Mouse (Mus musculus): ENCODE measurements around the gene Cox11. TPM values are rescaled to one million over a fixed set of nuclear protein-coding genes. Genes with fewer than 3 reads are reported as not detected.

Gene Cox11
- 30.2 and 36.4 TPM in 2 replicates for polyA plus RNA-seq (2016; fragmentation: Nextera tagmentation; extraction: Ambion mirVana)

- peak within 1 kb of the TSS; percentile 98 for H3K27ac ChIP-seq (replicated peaks)
- peaks cover 19% of the 10 kb centered on the region for H3K4me1 ChIP-seq
- H3K9me3 ChIP-seq = no peaks in the 10 kb centered on the region
- H3K36me3 ChIP-seq (replicated peaks) = peaks cover 28% of the 10 kb centered on the region
- under 1% methylated on average over 48 of the region's 48 CpGs for WGBS
- H3K27me3 ChIP-seq (replicated peaks; ENCODE audit: low read depth, poor library complexity, severe bottlenecking) = no peaks in the 10 kb centered on the region
- DNase-seq (ENCODE audit: low spot score) = peak; percentile 96
- H3K4me3 ChIP-seq = peak within 1 kb of the TSS; percentile 99
Measured at GRCm38 (mm10) chr11:90637440-90638311, at the start of gene Cox11, which contains the start of gene Stxbp4. Cox11 (plus strand) TSS chr11:90638173. Stxbp4 (minus strand) TSS chr11:90638084.

- H3K4me1 ChIP-seq = no peaks in the 10 kb centered on the region
- H3K9me3 ChIP-seq = no peaks in the 10 kb centered on the region; the same call in 1 of the 2 replicates
- 91% methylated on average over 1 of the region's 1 CpGs for WGBS
- H3K36me3 ChIP-seq (replicated peaks) = peaks cover 75% of the 10 kb centered on the region
- no peak for DNase-seq (ENCODE audit: low spot score)
- no peak overlapping the region for H3K4me3 ChIP-seq
- no peak overlapping the region for H3K27ac ChIP-seq (replicated peaks)
- H3K27me3 ChIP-seq (replicated peaks; ENCODE audit: low read depth, poor library complexity, severe bottlenecking) = no peaks in the 10 kb centered on the region
Measured at GRCm38 (mm10) chr11:90590996-90591395, 47.0 kb upstream of the Cox11 start.

GRCm38 (mm10) chr11:90595826-90596225, 42.1 kb upstream of the Cox11 start:
- DNase-seq (ENCODE audit: low spot score) = no peak
- Histone ChIP-seq H3K27ac (replicated peaks) (no peak overlapping the region), H3K4me1 (no peaks in the 10 kb centered on the region), H3K36me3 (replicated peaks) (peaks cover 78% of the 10 kb centered on the region), H3K27me3 (replicated peaks; ENCODE audit: low read depth, poor library complexity, severe bottlenecking) (no peaks in the 10 kb centered on the region), H3K4me3 (no peak overlapping the region), H3K9me3 (no peaks in the 10 kb centered on the region)
- 97% methylated on average over 1 of the region's 1 CpGs for WGBS

GRCm38 (mm10) chr11:90603066-90603465, 34.9 kb upstream of the Cox11 start:
- WGBS = 96% methylated on average over 2 of the region's 2 CpGs
- Histone ChIP-seq H3K4me3 (no peak overlapping the region), H3K9me3 (no peaks in the 10 kb centered on the region), H3K27ac (replicated peaks) (no peak overlapping the region), H3K36me3 (replicated peaks) (peaks cover 76% of the 10 kb centered on the region), H3K4me1 (no peaks in the 10 kb centered on the region), H3K27me3 (replicated peaks; ENCODE audit: low read depth, poor library complexity, severe bottlenecking) (no peaks in the 10 kb centered on the region)
- no peak for DNase-seq (ENCODE audit: low spot score)

- DNase-seq (ENCODE audit: low spot score) = no peak
- no peaks in the 10 kb centered on the region for H3K4me1 ChIP-seq
- no peaks in the 10 kb centered on the region for H3K9me3 ChIP-seq
- no peak overlapping the region for H3K4me3 ChIP-seq
- no peak overlapping the region for H3K27ac ChIP-seq (replicated peaks)
- H3K36me3 ChIP-seq (replicated peaks) = peaks cover 64% of the 10 kb centered on the region
- no peaks in the 10 kb centered on the region for H3K27me3 ChIP-seq (replicated peaks; ENCODE audit: low read depth, poor library complexity, severe bottlenecking)
Measured at GRCm38 (mm10) chr11:90612118-90612517, 25.9 kb upstream of the Cox11 start.

GRCm38 (mm10) chr11:90614743-90615142, 23.2 kb upstream of the Cox11 start:
- no peaks in the 10 kb centered on the region for H3K4me1 ChIP-seq
- no peak for DNase-seq (ENCODE audit: low spot score)
- H3K36me3 ChIP-seq (replicated peaks) = peaks cover 68% of the 10 kb centered on the region
- H3K4me3 ChIP-seq = no peak overlapping the region
- H3K27ac ChIP-seq (replicated peaks) = no peak overlapping the region
- H3K27me3 ChIP-seq (replicated peaks; ENCODE audit: low read depth, poor library complexity, severe bottlenecking) = no peaks in the 10 kb centered on the region
- H3K9me3 ChIP-seq = no peaks in the 10 kb centered on the region
- 90% methylated on average over 6 of the region's 6 CpGs for WGBS

- Histone ChIP-seq H3K4me3 (no peak overlapping the region), H3K27me3 (replicated peaks; ENCODE audit: low read depth, poor library complexity, severe bottlenecking) (no peaks in the 10 kb centered on the region), H3K36me3 (replicated peaks) (peaks cover 75% of the 10 kb centered on the region), H3K27ac (replicated peaks) (no peak overlapping the region), H3K9me3 (no peaks in the 10 kb centered on the region), H3K4me1 (no peaks in the 10 kb centered on the region)
- DNase-seq (ENCODE audit: low spot score) = no peak
Measured at GRCm38 (mm10) chr11:90616431-90616830, 21.5 kb upstream of the Cox11 start.

GRCm38 (mm10) chr11:90622044-90622443, 15.9 kb upstream of the Cox11 start:
- no peaks in the 10 kb centered on the region for H3K9me3 ChIP-seq
- H3K4me3 ChIP-seq = no peak overlapping the region
- H3K36me3 ChIP-seq (replicated peaks) = peaks cover 41% of the 10 kb centered on the region
- H3K27ac ChIP-seq (replicated peaks) = no peak overlapping the region
- no peak for DNase-seq (ENCODE audit: low spot score)
- no peaks in the 10 kb centered on the region for H3K4me1 ChIP-seq
- 91% methylated on average over 12 of the region's 12 CpGs for WGBS
- H3K27me3 ChIP-seq (replicated peaks; ENCODE audit: low read depth, poor library complexity, severe bottlenecking) = no peaks in the 10 kb centered on the region

- Histone ChIP-seq H3K27ac (replicated peaks) (no peak overlapping the region), H3K4me3 (no peak overlapping the region), H3K4me1 (no peaks in the 10 kb centered on the region), H3K27me3 (replicated peaks; ENCODE audit: low read depth, poor library complexity, severe bottlenecking) (no peaks in the 10 kb centered on the region), H3K36me3 (replicated peaks) (peaks cover 41% of the 10 kb centered on the region), H3K9me3 (no peaks in the 10 kb centered on the region)
- 93% methylated on average over 7 of the region's 7 CpGs for WGBS
- DNase-seq (ENCODE audit: low spot score) = no peak
Measured at GRCm38 (mm10) chr11:90622500-90622899, 15.5 kb upstream of the Cox11 start.

- 58% methylated on average over 6 of the region's 6 CpGs for WGBS
- Histone ChIP-seq H3K36me3 (replicated peaks) (peaks cover 32% of the 10 kb centered on the region), H3K4me3 (no peak overlapping the region), H3K4me1 (no peaks in the 10 kb centered on the region), H3K27ac (replicated peaks) (no peak overlapping the region), H3K9me3 (no peaks in the 10 kb centered on the region), H3K27me3 (replicated peaks; ENCODE audit: low read depth, poor library complexity, severe bottlenecking) (no peaks in the 10 kb centered on the region)
- no peak for DNase-seq (ENCODE audit: low spot score)
Measured at GRCm38 (mm10) chr11:90623477-90623876, 14.5 kb upstream of the Cox11 start.

GRCm38 (mm10) chr11:90625174-90625573, 12.8 kb upstream of the Cox11 start:
- 94% methylated on average over 1 of the region's 1 CpGs for WGBS
- Histone ChIP-seq H3K36me3 (replicated peaks) (peaks cover 28% of the 10 kb centered on the region), H3K4me1 (no peaks in the 10 kb centered on the region), H3K27me3 (replicated peaks; ENCODE audit: low read depth, poor library complexity, severe bottlenecking) (no peaks in the 10 kb centered on the region), H3K4me3 (no peak overlapping the region), H3K9me3 (no peaks in the 10 kb centered on the region), H3K27ac (replicated peaks) (no peak overlapping the region)
- DNase-seq (ENCODE audit: low spot score) = no peak

GRCm38 (mm10) chr11:90627751-90628150, 10.2 kb upstream of the Cox11 start:
- DNase-seq (ENCODE audit: low spot score) = no peak
- 89% methylated on average over 1 of the region's 1 CpGs for WGBS
- H3K36me3 ChIP-seq (replicated peaks) = peaks cover 21% of the 10 kb centered on the region

GRCm38 (mm10) chr11:90632480-90632879, 5.5 kb upstream of the Cox11 start:
- Histone ChIP-seq H3K27ac (replicated peaks) (no peak overlapping the region), H3K27me3 (replicated peaks; ENCODE audit: low read depth, poor library complexity, severe bottlenecking) (no peaks in the 10 kb centered on the region), H3K4me1 (peaks cover 14% of the 10 kb centered on the region), H3K4me3 (no peak overlapping the region), H3K9me3 (no peaks in the 10 kb centered on the region), H3K36me3 (replicated peaks) (peaks cover 26% of the 10 kb centered on the region)
- no peak for DNase-seq (ENCODE audit: low spot score)
- WGBS = 83% methylated on average over 2 of the region's 2 CpGs

More at GRCm38 (mm10) chr11:90627751-90628150, 10.2 kb upstream of the Cox11 start:
- Histone ChIP-seq H3K9me3 (no peaks in the 10 kb centered on the region), H3K4me1 (no peaks in the 10 kb centered on the region), H3K27ac (replicated peaks) (no peak overlapping the region), H3K27me3 (replicated peaks; ENCODE audit: low read depth, poor library complexity, severe bottlenecking) (no peaks in the 10 kb centered on the region), H3K4me3 (no peak overlapping the region)
